Comparison of ENCODE assay signal across 8 mouse cellular contexts in the genomic region with DNA sequence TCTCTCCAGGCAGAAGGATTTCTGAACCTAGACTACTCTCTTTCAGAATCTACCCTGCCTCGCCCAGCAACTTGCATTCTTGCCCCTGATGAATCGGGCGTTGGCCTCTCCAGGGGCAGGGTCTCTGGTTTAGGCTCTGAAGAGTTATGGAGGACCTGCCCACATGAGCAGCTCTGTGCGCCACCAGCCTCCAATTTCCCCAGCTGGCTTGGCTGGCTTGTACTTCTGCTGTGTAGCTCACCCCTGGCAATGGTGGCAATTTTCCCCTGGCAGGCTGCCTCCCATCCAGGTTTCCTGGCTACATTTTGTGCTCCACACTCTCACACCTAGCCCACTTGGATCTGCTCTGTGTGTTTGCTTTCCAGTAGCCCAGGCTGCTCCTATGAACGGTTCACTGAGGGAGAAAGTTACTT.
DNase-seq lines count a peak whose midpoint lies in the region; ATAC-seq and TF ChIP-seq lines count a peak whose summit lies in the region.
"Had no signal": no experiment of that assay in that cellular context is flagged by ENCODE, and none has a peak within 500 bp of the region (broad histone marks: within the 10 kb centered on the region; RNA-seq: fewer than 3 reads in every experiment).

No protein-coding gene starts in this region.

- peak; percentile 50; the same call in 1 of the 2 replicates for ATAC-seq in midbrain, embryonic 15.5 days (replicated peaks)
- no peak for ATAC-seq in midbrain, embryonic 13.5 days
- peak; percentile 75 for ATAC-seq in limb, embryonic 14.5 days (ENCODE audit: low FRiP score, low read depth)
- no peak for ATAC-seq in megakaryocyte, adult 5-6 weeks (ENCODE audit: poor library complexity, severe bottlenecking)

- no peaks in the 10 kb centered on the region for H3K9me3 ChIP-seq in midbrain, embryonic 15.5 days
- no peaks in the 10 kb centered on the region for H3K9me3 ChIP-seq in midbrain, embryonic 13.5 days
- no peaks in the 10 kb centered on the region for H3K9me3 ChIP-seq in limb, embryonic 14.5 days (ENCODE audit: control insufficient read depth, low read length)

- H3K4me2 ChIP-seq in midbrain, embryonic 15.5 days, result no peak overlapping the region
- H3K4me2 ChIP-seq in midbrain, embryonic 13.5 days (replicated peaks), result no peak overlapping the region
- no peak overlapping the region for H3K4me2 ChIP-seq in limb, embryonic 14.5 days (replicated peaks; ENCODE audit: low read depth, low read length, severe bottlenecking)

- 61% methylated on average over 5 of the region's 5 CpGs for WGBS in midbrain, embryonic 15.5 days
- 58% methylated on average over 5 of the region's 5 CpGs for WGBS in midbrain, embryonic 13.5 days
- 20% methylated on average over 5 of the region's 5 CpGs for WGBS in cerebellum, adult 2 months
- 49% methylated on average over 5 of the region's 5 CpGs for WGBS in limb, embryonic 14.5 days

- TF ChIP-seq POLR2A in cerebellum, adult 2 months (IDR thresholded peaks at IDR 0.05; ENCODE audit: borderline replicate concordance, insufficient read depth, low read length), result no peak
- TF ChIP-seq POLR2A in limb, embryonic 14.5 days (IDR thresholded peaks at IDR 0.05; ENCODE audit: borderline replicate concordance, extremely low read depth, insufficient read depth, insufficient read length), result no peak

- no peak for TF ChIP-seq CTCF in cerebellum, adult 2 months (IDR thresholded peaks at IDR 0.05; ENCODE audit: borderline replicate concordance, insufficient read depth, low read depth, low read length)

- H3K9ac ChIP-seq in midbrain, embryonic 15.5 days, result no peak overlapping the region
- no peak overlapping the region for H3K9ac ChIP-seq in midbrain, embryonic 13.5 days (replicated peaks)
- H3K9ac ChIP-seq in limb, embryonic 14.5 days (ENCODE audit: low read depth, low read length, severe bottlenecking), result no peak overlapping the region

- 0 out of 2 replicates have a peak, but pooled peaks cover 6% of the 10 kb centered on the region for H3K4me1 ChIP-seq in midbrain, embryonic 15.5 days
- 0 out of 2 replicates have a peak, but pooled peaks cover 10% of the 10 kb centered on the region for H3K4me1 ChIP-seq in midbrain, embryonic 13.5 days (replicated peaks)
- H3K4me1 ChIP-seq in cerebellum, adult 2 months (ENCODE audit: control insufficient read depth, insufficient read depth, low read length), result peaks cover 6% of the 10 kb centered on the region; the same call in 1 of the 2 replicates
- H3K4me1 ChIP-seq in limb, embryonic 14.5 days (ENCODE audit: control insufficient read depth, insufficient read depth, low read length), result 0 out of 2 replicates have a peak, but pooled peaks cover 3% of the 10 kb centered on the region

- H3K36me3 ChIP-seq in midbrain, embryonic 15.5 days (replicated peaks), result no peaks in the 10 kb centered on the region
- H3K36me3 ChIP-seq in midbrain, embryonic 13.5 days, result no peaks in the 10 kb centered on the region
- no peaks in the 10 kb centered on the region for H3K36me3 ChIP-seq in limb, embryonic 14.5 days (ENCODE audit: control insufficient read depth, insufficient read depth, low read length)

- H3K4me3 ChIP-seq in midbrain, embryonic 15.5 days, result no peak overlapping the region
- H3K4me3 ChIP-seq in midbrain, embryonic 13.5 days (replicated peaks), result no peak overlapping the region
- no peak overlapping the region for H3K4me3 ChIP-seq in cerebellum, adult 2 months (replicated peaks; ENCODE audit: insufficient read depth, low read depth, low read length)
- no peak overlapping the region for H3K4me3 ChIP-seq in limb, embryonic 14.5 days (replicated peaks; ENCODE audit: low read length)
- H3K4me3 ChIP-seq: myocyte had no signal

- intact Hi-C loops in gastrocnemius, postnatal 36 days (cut with DNase I), result no loop called here

- H3K27ac ChIP-seq in midbrain, embryonic 15.5 days, result no peak overlapping the region
- no peak overlapping the region for H3K27ac ChIP-seq in midbrain, embryonic 13.5 days
- 0 out of 2 replicates have a peak overlapping the region, but pooled peaks have one; percentile 30 for H3K27ac ChIP-seq in cerebellum, adult 2 months (ENCODE audit: insufficient read depth, low read length)
- H3K27ac ChIP-seq in limb, embryonic 14.5 days (replicated peaks; ENCODE audit: low read depth, low read length), result no peak overlapping the region

- peak; percentile 72 to 75 for DNase-seq in cerebellum, adult 2 months
- peak; percentile 61 to 67 for DNase-seq in gastrocnemius, postnatal 36 days
- DNase-seq in limb, embryonic 14.5 days (ENCODE audit: low spot score), result peak; percentile 67
- DNase-seq in kidney, postnatal 14 days, result no peak

- no peaks in the 10 kb centered on the region for H3K27me3 ChIP-seq in midbrain, embryonic 15.5 days (replicated peaks)
- peaks cover 21% of the 10 kb centered on the region for H3K27me3 ChIP-seq in midbrain, embryonic 13.5 days
- H3K27me3 ChIP-seq in cerebellum, adult 2 months (ENCODE audit: control insufficient read depth, insufficient read depth, low read length), result no peaks in the 10 kb centered on the region
- no peaks in the 10 kb centered on the region for H3K27me3 ChIP-seq in limb, embryonic 14.5 days (ENCODE audit: control insufficient read depth, insufficient read depth, low read length)

Comparison
In these comparisons a context has a peak if more than half of its experiments do, and no peak if none do; other contexts are left out.
1. ATAC-seq: peak in midbrain, embryonic 15.5 days (single experiment) and limb, embryonic 14.5 days (single experiment); none in midbrain, embryonic 13.5 days (single experiment) and megakaryocyte, adult 5-6 weeks (single experiment).